Mouse (Mus musculus) intestine, embryonic 16.5 days (tissue): ENCODE data around the gene Olfml3. TPM values are rescaled to one million over a fixed set of nuclear protein-coding genes. Genes with fewer than 3 reads are reported as not detected.

Source experiments
- ATAC-seq: fragments of 200-750 bp; cut with Nextera tagmentation; 2 replicates; pipeline ENCODE4 v1.8.0; 2017; ENCODE audit warnings: moderate TSS enrichment, moderate library complexity
- H3K27ac ChIP-seq: fragments of 300-500 bp; sonication (generic); 2 replicates; pipeline ENCODE4 v1.5.1; 2014; ENCODE audit warnings: mild to moderate bottlenecking, low read length
- H3K27me3 ChIP-seq: fragments of 300-500 bp; sonication (generic); replicated peaks from 2 replicates; pipeline ENCODE4 v1.6.1; 2014; ENCODE audit warnings: low read length, control low read depth, mixed read lengths; ENCODE audit not compliant: control insufficient read depth, insufficient read depth
- H3K36me3 ChIP-seq: fragments of 300-500 bp; sonication (generic); 2 replicates; pipeline ENCODE4 v1.6.1; 2014; ENCODE audit warnings: low read length, control low read depth; ENCODE audit not compliant: control insufficient read depth, insufficient read depth
- H3K4me1 ChIP-seq: fragments of 300-500 bp; sonication (generic); 2 replicates; pipeline ENCODE4 v1.6.1; 2014; ENCODE audit warnings: low read length, control low read depth, mixed read lengths; ENCODE audit not compliant: control insufficient read depth, insufficient read depth
- H3K4me2 ChIP-seq: fragments of 300-500 bp; sonication (generic); 2 replicates; pipeline ENCODE4 v1.6.1; 2014; ENCODE audit warnings: low read depth, low read length, control low read depth
- H3K4me3 ChIP-seq: fragments of 300-500 bp; sonication (generic); 2 replicates; pipeline ENCODE4 v1.5.1; 2014; ENCODE audit warnings: mild to moderate bottlenecking, low read length
- H3K9ac ChIP-seq: fragments of 300-500 bp; sonication (generic); 2 replicates; pipeline ENCODE4 v1.6.1; 2014; ENCODE audit warnings: low read depth, low read length
- H3K9me3 ChIP-seq: fragments of 300-500 bp; sonication (generic); 2 replicates; pipeline ENCODE4 v1.6.1; 2016; ENCODE audit warnings: low read length, control low read depth; ENCODE audit not compliant: control insufficient read depth
- WGBS: fragments of 180-500 bp; shearing (Covaris S2); extraction: QIAGEN DNeasy Blood & Tissue Kit; methylation state at CpG from one replicate; pipeline ENCODE4 v1.1.7; 2014; 5-methylcytosine and 5-hydroxymethylcytosine counted together
- polyA plus RNA-seq: library from polyadenylated mRNA; unstranded; fragments of >200 nt; fragmentation: Nextera tagmentation; extraction: Ambion mirVana; gene quantifications from 2 replicates; pipeline ENCODE4 v1.2.1, GENCODE M21; 2015

The Olfml3 gene
- polyA plus RNA-seq, 1 experiment from 2014 or later: 44.0 TPM

DNA sequence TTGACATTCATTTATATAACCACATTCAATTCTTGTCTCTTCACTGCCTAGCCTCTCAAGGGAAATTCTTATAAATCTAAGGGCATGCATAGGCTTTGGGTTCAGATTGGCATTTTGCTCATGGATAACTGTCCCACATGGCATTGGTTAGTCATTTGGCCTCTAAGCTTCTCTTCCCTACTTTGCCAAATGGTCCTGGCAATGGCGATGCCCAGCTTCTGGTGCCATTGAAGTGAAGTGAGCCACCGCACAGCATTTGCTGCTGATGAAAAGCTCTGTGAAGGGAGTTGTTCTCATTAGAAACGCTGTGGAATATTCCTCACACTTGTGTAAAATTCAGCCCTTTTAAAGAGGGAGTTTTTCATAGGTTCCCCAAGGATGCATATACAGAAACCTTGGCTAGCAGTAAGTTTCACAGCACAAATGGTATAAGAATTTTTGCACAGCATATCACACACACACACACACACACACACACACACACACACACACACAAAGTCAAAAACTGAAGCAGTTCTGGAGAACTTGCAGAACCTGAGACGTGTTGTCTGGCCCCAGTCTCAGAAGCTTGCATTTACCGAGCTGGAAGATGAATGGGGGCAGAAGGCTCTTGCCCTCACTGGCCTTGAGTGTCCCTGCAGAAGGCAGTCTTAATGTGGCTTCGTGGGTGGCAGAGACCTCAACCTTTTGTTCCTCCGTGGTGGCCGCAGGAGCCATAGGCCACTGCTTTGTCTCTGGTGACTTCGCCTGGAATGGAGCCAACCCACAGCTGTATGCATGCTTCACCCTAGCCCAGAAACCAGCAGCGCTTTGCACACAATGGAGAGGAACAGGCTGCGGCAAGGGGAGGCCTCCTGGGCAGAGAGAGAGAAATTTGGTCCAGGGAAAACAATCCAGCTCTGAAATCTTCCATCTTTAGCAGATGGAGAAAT is 21.8 kb downstream of the Olfml3 start:
- Histone ChIP-seq H3K27ac (no peak overlapping the region), H3K9ac (no peak overlapping the region), H3K4me1 (peaks cover 5% of the 10 kb centered on the region; the same call in 1 of the 2 replicates), H3K4me2 (no peak overlapping the region), H3K36me3 (no peaks in the 10 kb centered on the region), H3K4me3 (no peak overlapping the region), H3K27me3 (no peaks in the 10 kb centered on the region), H3K9me3 (no peaks in the 10 kb centered on the region)
- peak; percentile 56; the same call in 1 of the 2 replicates for ATAC-seq
- WGBS: 46% methylated on average over 11 of the region's 11 CpGs

- WGBS: 78% methylated on average over 8 of the region's 8 CpGs
- Histone ChIP-seq H3K4me3 (no peak overlapping the region), H3K9ac (no peak overlapping the region), H3K4me1 (peaks cover 5% of the 10 kb centered on the region; the same call in 1 of the 2 replicates), H3K9me3 (no peaks in the 10 kb centered on the region), H3K27ac (no peak overlapping the region), H3K27me3 (no peaks in the 10 kb centered on the region), H3K4me2 (no peak overlapping the region), H3K36me3 (no peaks in the 10 kb centered on the region)
- no peak for ATAC-seq
Measured at GRCm38 (mm10) chr3:103714942-103715341, 22.9 kb downstream of the Olfml3 start.

DNA sequence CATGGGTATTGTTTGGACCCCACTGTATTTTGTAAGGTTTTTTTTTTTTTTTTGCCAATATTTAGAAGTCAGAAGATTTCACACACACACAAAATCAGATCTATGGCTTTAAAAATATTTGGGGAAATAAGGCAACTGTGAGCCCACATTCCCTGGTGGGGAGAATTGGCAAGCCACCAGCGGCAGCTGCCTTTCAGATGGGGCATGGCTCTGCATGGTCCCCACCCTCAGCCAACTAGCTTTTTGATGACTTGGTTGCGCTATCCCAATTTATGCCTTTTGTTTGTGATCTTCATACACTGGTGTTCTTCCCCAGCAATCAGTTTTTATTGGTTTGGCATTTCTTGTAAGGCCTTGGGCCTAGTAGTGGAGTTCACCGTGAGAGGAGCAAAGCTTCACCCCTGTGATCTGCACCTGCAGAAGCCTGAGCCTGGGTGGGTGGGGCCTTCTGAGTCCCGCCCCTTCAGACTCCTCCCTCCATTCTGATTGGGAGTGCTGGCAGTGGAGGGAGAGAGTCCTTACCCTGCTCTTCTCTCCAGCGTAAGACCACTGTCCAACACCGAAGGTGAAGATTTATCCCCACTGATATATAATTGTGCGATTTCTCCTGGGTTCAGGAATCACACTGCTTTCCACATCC is 23.4 kb downstream of the Olfml3 start:
- H3K4me3 ChIP-seq: no peak overlapping the region
- no peak overlapping the region for H3K9ac ChIP-seq
- no peak for ATAC-seq
- H3K4me2 ChIP-seq: no peak overlapping the region
- H3K27ac ChIP-seq: no peak overlapping the region
- H3K4me1 ChIP-seq: peaks cover 5% of the 10 kb centered on the region; the same call in 1 of the 2 replicates
- H3K27me3 ChIP-seq: no peaks in the 10 kb centered on the region
- no peaks in the 10 kb centered on the region for H3K9me3 ChIP-seq
- H3K36me3 ChIP-seq: no peaks in the 10 kb centered on the region
- 76% methylated on average over 7 of the region's 7 CpGs for WGBS

GRCm38 (mm10) chr3:103712196-103712595 is 25.6 kb downstream of the Olfml3 start:
- 99% methylated on average over 4 of the region's 4 CpGs for WGBS
- Histone ChIP-seq H3K36me3 (no peaks in the 10 kb centered on the region), H3K27ac (no peak overlapping the region), H3K4me3 (no peak overlapping the region), H3K9ac (no peak overlapping the region), H3K4me1 (peaks cover 5% of the 10 kb centered on the region; the same call in 1 of the 2 replicates), H3K4me2 (no peak overlapping the region), H3K9me3 (no peaks in the 10 kb centered on the region), H3K27me3 (no peaks in the 10 kb centered on the region)
- no peak for ATAC-seq

GRCm38 (mm10) chr3:103709470-103710040 is 28.2 kb downstream of the Olfml3 start:
- ATAC-seq: no peak
- H3K9me3 ChIP-seq: no peaks in the 10 kb centered on the region
- 89% methylated on average over 5 of the region's 5 CpGs for WGBS

GRCm38 (mm10) chr3:103705426-103705825 is 32.4 kb downstream of the Olfml3 start:
- Histone ChIP-seq H3K4me3 (no peak overlapping the region), H3K4me2 (no peak overlapping the region), H3K27me3 (no peaks in the 10 kb centered on the region), H3K36me3 (no peaks in the 10 kb centered on the region), H3K9ac (no peak overlapping the region), H3K4me1 (no peaks in the 10 kb centered on the region), H3K27ac (no peak overlapping the region), H3K9me3 (no peaks in the 10 kb centered on the region)
- 77% methylated on average over 12 of the region's 12 CpGs for WGBS
- ATAC-seq: no peak

More at GRCm38 (mm10) chr3:103709470-103710040, 28.2 kb downstream of the Olfml3 start:
- Histone ChIP-seq H3K36me3 (no peaks in the 10 kb centered on the region), H3K27me3 (no peaks in the 10 kb centered on the region), H3K27ac (no peak overlapping the region), H3K4me2 (no peak overlapping the region), H3K4me1 (no peaks in the 10 kb centered on the region), H3K9ac (no peak overlapping the region), H3K4me3 (no peak overlapping the region)

GRCm38 (mm10) chr3:103704661-103705060 is 33.1 kb downstream of the Olfml3 start:
- Histone ChIP-seq H3K4me2 (no peak overlapping the region), H3K9ac (no peak overlapping the region), H3K27me3 (no peaks in the 10 kb centered on the region), H3K4me3 (no peak overlapping the region), H3K36me3 (no peaks in the 10 kb centered on the region), H3K4me1 (no peaks in the 10 kb centered on the region), H3K9me3 (no peaks in the 10 kb centered on the region), H3K27ac (no peak overlapping the region)
- ATAC-seq: no peak
- 74% methylated on average over 6 of the region's 6 CpGs for WGBS

- Histone ChIP-seq H3K9me3 (no peaks in the 10 kb centered on the region), H3K36me3 (no peaks in the 10 kb centered on the region), H3K9ac (no peak overlapping the region), H3K4me1 (no peaks in the 10 kb centered on the region), H3K4me2 (no peak overlapping the region), H3K27ac (no peak overlapping the region), H3K4me3 (no peak overlapping the region), H3K27me3 (no peaks in the 10 kb centered on the region)
- 79% methylated on average over 1 of the region's 1 CpGs for WGBS
- ATAC-seq: no peak
Measured at GRCm38 (mm10) chr3:103696388-103696925, 41.3 kb downstream of the Olfml3 start.

DNA sequence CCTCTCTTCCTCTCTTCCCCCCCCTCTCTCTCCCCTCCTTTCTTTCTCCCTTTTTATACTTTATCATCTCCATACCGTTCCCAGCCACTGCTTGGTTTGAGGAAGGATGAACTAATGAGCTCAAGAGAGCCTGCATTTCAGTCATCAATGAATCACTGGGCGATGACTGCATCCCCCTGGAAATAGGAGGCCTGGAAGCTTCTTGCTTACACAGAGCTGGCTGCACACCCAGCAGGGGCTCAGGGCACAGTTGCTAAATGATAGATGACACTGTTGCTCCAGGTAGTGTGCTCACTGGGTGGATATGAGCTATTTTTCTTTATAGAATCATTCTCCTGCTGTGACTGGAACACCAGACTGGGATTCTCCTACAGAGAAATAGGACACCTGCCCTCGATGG is 42.2 kb downstream of the Olfml3 start:
- H3K27ac ChIP-seq: no peak overlapping the region
- H3K4me2 ChIP-seq: no peak overlapping the region
- 38% methylated on average over 3 of the region's 3 CpGs for WGBS
- H3K4me1 ChIP-seq: no peaks in the 10 kb centered on the region
- H3K9me3 ChIP-seq: no peaks in the 10 kb centered on the region
- no peaks in the 10 kb centered on the region for H3K27me3 ChIP-seq
- no peak overlapping the region for H3K4me3 ChIP-seq
- ATAC-seq: no peak
- no peaks in the 10 kb centered on the region for H3K36me3 ChIP-seq
- H3K9ac ChIP-seq: no peak overlapping the region
